Mouse (Mus musculus): ENCODE results near the gene Wdr48. TPM values are rescaled to one million over a fixed set of nuclear protein-coding genes. Genes with fewer than 3 reads are reported as not detected.

Gene Wdr48
- polyA plus RNA-seq (2015; fragmentation: Nextera tagmentation; extraction: Ambion mirVana): 59.2 and 64.6 TPM in 2 replicates

DNA sequence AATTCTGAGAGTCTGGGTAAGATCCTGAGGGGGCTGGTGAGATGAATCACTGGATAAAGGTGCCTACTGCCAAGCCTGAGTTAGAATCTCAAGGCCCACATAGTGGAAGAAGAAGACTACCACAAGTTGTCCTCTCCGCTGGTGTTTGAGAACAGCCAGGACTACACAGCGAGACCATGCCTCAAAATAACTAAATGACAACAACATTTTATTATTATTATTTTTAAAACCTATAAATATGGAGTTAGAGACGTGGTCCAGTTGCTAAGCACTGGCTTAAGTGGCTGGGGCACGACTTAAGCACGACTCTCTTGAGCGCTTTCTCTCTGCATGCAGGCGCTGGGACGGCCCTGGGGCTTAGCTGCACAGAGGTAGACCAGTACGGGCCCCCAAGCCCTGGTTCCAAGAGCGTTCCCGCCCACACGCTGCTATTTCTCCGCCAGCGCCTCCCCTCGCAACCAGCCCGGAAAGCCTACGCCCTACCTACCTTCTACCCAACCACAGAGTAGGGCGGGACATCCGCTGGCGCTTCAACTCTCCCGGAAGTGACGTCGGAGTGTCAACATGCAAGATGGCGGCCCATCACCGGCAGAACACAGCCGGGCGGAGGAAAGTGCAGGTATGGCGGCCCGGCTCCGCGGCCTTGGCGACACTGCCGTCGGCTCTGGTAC, at the start of gene Wdr48:
Wdr48 (plus strand) TSS at position 540 of the 671 bp plus-strand sequence.
- Histone ChIP-seq H3K27me3 (replicated peaks; ENCODE audit: control insufficient read depth, insufficient read depth, low read length) (peaks cover 6% of the 10 kb centered on the region), H3K36me3 (ENCODE audit: control insufficient read depth, insufficient read depth, low read length) (no peaks in the 10 kb centered on the region), H3K4me1 (ENCODE audit: control insufficient read depth, insufficient read depth, low read depth, low read length) (peaks cover 12% of the 10 kb centered on the region), H3K9ac (ENCODE audit: low read depth, low read length) (peak within 1 kb of the TSS; percentile 85), H3K4me3 (ENCODE audit: low read length) (peak within 1 kb of the TSS; percentile 87), H3K4me2 (ENCODE audit: low read length) (peak within 1 kb of the TSS; percentile 94), H3K27ac (ENCODE audit: low read depth, low read length) (peak within 1 kb of the TSS; percentile 82), H3K9me3 (ENCODE audit: control insufficient read depth, low read length) (no peaks in the 10 kb centered on the region)
- WGBS: 7% methylated on average over 25 of the region's 34 CpGs
- ATAC-seq: peak; percentile 98

DNA sequence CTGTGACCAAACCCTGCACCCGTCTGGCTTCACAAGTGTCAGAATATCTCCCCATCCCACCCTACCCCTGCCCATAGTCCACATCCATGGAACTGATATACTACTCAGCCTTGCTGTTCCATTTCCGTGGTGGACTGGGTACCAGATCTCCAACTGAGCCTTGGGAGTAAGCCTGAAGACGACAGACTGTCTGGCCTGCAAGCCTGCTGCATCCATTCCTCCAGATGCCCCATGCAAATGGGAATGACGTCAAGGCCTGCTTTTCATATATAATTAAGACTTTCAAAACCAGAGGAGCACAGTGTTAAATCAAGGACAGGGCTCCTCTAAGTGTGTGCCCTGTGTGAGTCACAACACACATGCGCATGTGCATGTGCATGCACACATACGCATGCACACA, 47.5 kb upstream of the Wdr48 start:
- 69% methylated on average over 6 of the region's 6 CpGs for WGBS
- Histone ChIP-seq H3K4me2 (ENCODE audit: low read length) (no peak overlapping the region), H3K27me3 (replicated peaks; ENCODE audit: control insufficient read depth, insufficient read depth, low read length) (no peaks in the 10 kb centered on the region), H3K4me1 (ENCODE audit: control insufficient read depth, insufficient read depth, low read depth, low read length) (peaks cover 4% of the 10 kb centered on the region; the same call in 1 of the 2 replicates), H3K36me3 (ENCODE audit: control insufficient read depth, insufficient read depth, low read length) (no peaks in the 10 kb centered on the region), H3K9me3 (ENCODE audit: control insufficient read depth, low read length) (no peaks in the 10 kb centered on the region), H3K9ac (ENCODE audit: low read depth, low read length) (no peak overlapping the region), H3K4me3 (ENCODE audit: low read length) (no peak overlapping the region), H3K27ac (ENCODE audit: low read depth, low read length) (no peak overlapping the region)
- ATAC-seq: no peak

DNA sequence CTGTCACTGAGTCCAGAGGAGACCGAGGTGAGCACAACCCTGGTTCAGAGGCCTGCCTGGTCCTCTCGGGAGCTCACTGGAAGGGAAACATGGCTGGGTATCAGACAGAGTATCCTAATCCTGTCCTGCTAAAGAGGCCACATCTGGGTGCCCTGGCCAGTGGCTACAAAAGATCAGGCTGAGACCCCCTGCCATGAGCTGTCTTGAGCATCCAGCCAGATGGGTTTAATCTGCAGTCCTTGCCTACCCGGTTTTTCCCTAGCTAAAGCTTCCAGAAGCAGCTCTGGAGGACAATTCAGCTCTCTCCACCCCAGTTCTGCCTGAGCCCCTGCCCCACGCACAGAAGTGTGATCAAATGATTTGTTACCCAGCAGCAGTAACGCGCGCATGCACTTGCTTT, 46.0 kb upstream of the Wdr48 start:
- WGBS: 33% methylated on average over 7 of the region's 7 CpGs
- Histone ChIP-seq H3K4me3 (ENCODE audit: low read length) (no peak overlapping the region), H3K36me3 (ENCODE audit: control insufficient read depth, insufficient read depth, low read length) (no peaks in the 10 kb centered on the region), H3K4me2 (ENCODE audit: low read length) (no peak overlapping the region), H3K4me1 (ENCODE audit: control insufficient read depth, insufficient read depth, low read depth, low read length) (peaks cover 6% of the 10 kb centered on the region; the same call in 1 of the 2 replicates), H3K27ac (ENCODE audit: low read depth, low read length) (no peak overlapping the region; the same call in 1 of the 2 replicates), H3K9me3 (ENCODE audit: control insufficient read depth, low read length) (no peaks in the 10 kb centered on the region), H3K27me3 (replicated peaks; ENCODE audit: control insufficient read depth, insufficient read depth, low read length) (no peaks in the 10 kb centered on the region), H3K9ac (ENCODE audit: low read depth, low read length) (no peak overlapping the region)
- ATAC-seq: no peak

DNA sequence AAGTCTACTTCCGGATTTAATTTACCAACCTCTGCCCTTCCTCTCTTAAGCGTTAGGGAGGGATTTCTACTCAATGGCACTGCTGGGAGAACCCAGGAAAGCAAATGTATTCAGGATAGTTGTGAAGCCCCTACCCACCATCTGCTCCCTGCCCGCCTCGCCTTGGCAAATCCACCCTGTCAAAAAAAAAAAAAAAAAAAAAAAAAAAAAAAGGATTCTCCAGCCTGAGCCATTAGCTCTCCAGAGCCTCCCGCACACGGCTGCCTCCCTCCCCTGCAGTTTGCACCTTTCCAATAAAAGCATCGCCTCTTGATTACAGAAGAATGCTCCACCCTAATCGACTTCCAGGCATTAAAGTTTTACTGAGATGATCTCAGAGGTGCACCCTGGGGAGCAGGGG, 45.5 kb upstream of the Wdr48 start:
- no peaks in the 10 kb centered on the region for H3K9me3 ChIP-seq (ENCODE audit: control insufficient read depth, low read length)
- H3K4me3 ChIP-seq (ENCODE audit: low read length): no peak overlapping the region
- no peaks in the 10 kb centered on the region for H3K36me3 ChIP-seq (ENCODE audit: control insufficient read depth, insufficient read depth, low read length)
- 15% methylated on average over 8 of the region's 8 CpGs for WGBS
- H3K27ac ChIP-seq (ENCODE audit: low read depth, low read length): no peak overlapping the region
- peaks cover 6% of the 10 kb centered on the region; the same call in 1 of the 2 replicates for H3K4me1 ChIP-seq (ENCODE audit: control insufficient read depth, insufficient read depth, low read depth, low read length)
- ATAC-seq: no peak
- H3K9ac ChIP-seq (ENCODE audit: low read depth, low read length): no peak overlapping the region
- H3K4me2 ChIP-seq (ENCODE audit: low read length): no peak overlapping the region
- no peaks in the 10 kb centered on the region for H3K27me3 ChIP-seq (replicated peaks; ENCODE audit: control insufficient read depth, insufficient read depth, low read length)

DNA sequence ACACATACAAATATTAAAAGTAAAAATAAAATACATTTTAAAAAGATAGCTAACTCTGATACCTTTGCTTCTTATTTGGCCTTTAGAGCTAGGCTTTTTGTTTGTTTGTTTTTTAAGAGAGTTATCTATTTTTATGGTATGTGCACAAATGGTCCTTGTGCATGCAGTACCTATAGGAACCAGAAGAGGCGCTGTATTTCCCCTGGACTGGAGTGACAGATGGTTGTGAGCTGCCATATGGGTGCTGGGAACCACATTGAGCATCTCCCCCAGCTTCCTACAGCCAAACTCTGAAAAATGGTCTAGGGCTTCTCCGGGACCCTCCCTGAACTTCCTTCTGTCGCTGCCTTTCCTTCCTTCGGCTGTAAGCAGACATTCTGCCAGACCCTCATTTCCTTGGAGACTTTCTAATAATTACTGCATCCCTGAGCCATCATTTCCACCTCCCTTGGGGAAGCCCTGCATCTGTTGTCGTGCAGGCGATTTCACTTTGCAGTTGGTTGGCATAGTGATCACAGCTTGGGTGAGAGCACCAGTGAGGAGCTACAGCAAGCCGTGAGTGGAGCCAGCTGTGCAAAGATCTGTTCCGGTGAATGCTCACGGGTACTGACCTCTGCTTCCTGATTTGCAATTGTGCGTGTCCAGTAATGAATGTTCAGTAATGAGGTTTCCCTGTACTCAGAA, 42.2 kb upstream of the Wdr48 start:
- peak; percentile 75 for ATAC-seq
- 31% methylated on average over 10 of the region's 10 CpGs for WGBS
- H3K27me3 ChIP-seq (replicated peaks; ENCODE audit: control insufficient read depth, insufficient read depth, low read length): no peaks in the 10 kb centered on the region
- H3K9ac ChIP-seq (ENCODE audit: low read depth, low read length): no peak overlapping the region
- H3K36me3 ChIP-seq (ENCODE audit: control insufficient read depth, insufficient read depth, low read length): no peaks in the 10 kb centered on the region
- no peak overlapping the region for H3K4me3 ChIP-seq (ENCODE audit: low read length)
- no peak overlapping the region for H3K4me2 ChIP-seq (ENCODE audit: low read length)
- H3K4me1 ChIP-seq (ENCODE audit: control insufficient read depth, insufficient read depth, low read depth, low read length): peaks cover 6% of the 10 kb centered on the region; the same call in 1 of the 2 replicates
- peak overlapping the region; percentile 34; the same call in 1 of the 2 replicates for H3K27ac ChIP-seq (ENCODE audit: low read depth, low read length)
- H3K9me3 ChIP-seq (ENCODE audit: control insufficient read depth, low read length): no peaks in the 10 kb centered on the region

DNA sequence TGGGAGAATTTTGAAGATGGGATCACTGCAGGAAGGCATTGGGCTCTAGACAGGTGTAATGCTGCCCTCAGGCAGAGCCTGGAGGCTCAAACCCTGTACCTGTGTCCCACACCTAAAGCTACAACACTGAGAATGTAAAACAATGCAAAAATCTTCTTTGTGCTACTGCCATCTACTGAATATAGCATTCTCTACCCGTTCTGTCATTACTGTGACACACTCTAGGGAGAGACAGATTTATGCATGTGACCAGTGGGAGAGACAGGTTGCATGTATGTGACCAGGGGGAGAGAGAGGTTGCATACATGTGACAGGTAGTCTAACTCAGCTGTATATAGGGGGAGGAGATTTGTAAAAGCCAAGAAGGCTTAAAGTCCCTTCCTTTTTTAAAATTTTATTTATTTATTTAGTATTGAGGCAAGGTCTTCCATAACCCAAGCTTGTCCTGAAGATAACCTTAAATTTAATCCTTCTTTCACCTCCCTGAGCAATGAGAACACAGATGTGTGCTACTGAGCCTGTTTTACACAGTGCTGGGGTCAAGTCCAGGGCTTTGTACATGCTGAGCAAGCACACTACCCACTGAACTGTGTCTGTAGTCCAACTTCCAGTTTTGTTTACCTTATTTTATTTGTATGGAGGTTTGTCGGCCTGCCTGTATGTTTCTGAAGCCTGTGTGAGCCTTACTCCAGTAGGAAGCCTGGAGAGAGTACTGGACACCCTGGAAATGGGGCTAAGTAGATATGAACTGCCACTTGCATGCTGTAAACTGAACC, 41.4 kb upstream of the Wdr48 start:
- Histone ChIP-seq H3K36me3 (ENCODE audit: control insufficient read depth, insufficient read depth, low read length) (no peaks in the 10 kb centered on the region), H3K4me3 (ENCODE audit: low read length) (no peak overlapping the region), H3K9ac (ENCODE audit: low read depth, low read length) (no peak overlapping the region), H3K27ac (ENCODE audit: low read depth, low read length) (peak overlapping the region; percentile 34; the same call in 1 of the 2 replicates), H3K9me3 (ENCODE audit: control insufficient read depth, low read length) (no peaks in the 10 kb centered on the region), H3K4me2 (ENCODE audit: low read length) (no peak overlapping the region), H3K4me1 (ENCODE audit: control insufficient read depth, insufficient read depth, low read depth, low read length) (peaks cover 6% of the 10 kb centered on the region; the same call in 1 of the 2 replicates), H3K27me3 (replicated peaks; ENCODE audit: control insufficient read depth, insufficient read depth, low read length) (no peaks in the 10 kb centered on the region)
- ATAC-seq: peak; percentile 63
- 66% methylated on average over 2 of the region's 2 CpGs for WGBS

DNA sequence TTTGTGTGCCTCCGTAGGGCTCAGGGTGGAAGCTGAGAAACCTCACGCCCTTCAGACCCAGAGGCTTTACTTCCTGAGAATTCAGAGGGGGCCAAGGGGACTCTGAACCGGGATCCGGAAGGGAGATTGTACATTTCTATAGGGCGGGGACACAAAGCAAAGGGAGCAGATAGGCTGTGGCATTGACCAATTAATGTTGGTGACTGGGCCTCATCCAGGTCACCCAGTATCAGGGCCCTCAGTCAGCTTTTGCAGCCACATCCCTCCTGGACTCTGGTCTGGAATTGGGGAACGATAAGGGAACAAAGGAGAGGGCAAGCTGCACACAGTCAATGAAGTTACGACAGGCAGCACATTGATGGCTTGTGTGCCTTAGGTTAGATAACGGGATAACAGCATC, 40.5 kb upstream of the Wdr48 start:
- Histone ChIP-seq H3K9me3 (ENCODE audit: control insufficient read depth, low read length) (no peaks in the 10 kb centered on the region), H3K9ac (ENCODE audit: low read depth, low read length) (no peak overlapping the region), H3K27me3 (replicated peaks; ENCODE audit: control insufficient read depth, insufficient read depth, low read length) (no peaks in the 10 kb centered on the region), H3K4me3 (ENCODE audit: low read length) (no peak overlapping the region), H3K4me2 (ENCODE audit: low read length) (no peak overlapping the region), H3K36me3 (ENCODE audit: control insufficient read depth, insufficient read depth, low read length) (no peaks in the 10 kb centered on the region), H3K27ac (ENCODE audit: low read depth, low read length) (no peak overlapping the region), H3K4me1 (ENCODE audit: control insufficient read depth, insufficient read depth, low read depth, low read length) (peaks cover 6% of the 10 kb centered on the region; the same call in 1 of the 2 replicates)
- WGBS: 74% methylated on average over 8 of the region's 8 CpGs
- no peak for ATAC-seq

DNA sequence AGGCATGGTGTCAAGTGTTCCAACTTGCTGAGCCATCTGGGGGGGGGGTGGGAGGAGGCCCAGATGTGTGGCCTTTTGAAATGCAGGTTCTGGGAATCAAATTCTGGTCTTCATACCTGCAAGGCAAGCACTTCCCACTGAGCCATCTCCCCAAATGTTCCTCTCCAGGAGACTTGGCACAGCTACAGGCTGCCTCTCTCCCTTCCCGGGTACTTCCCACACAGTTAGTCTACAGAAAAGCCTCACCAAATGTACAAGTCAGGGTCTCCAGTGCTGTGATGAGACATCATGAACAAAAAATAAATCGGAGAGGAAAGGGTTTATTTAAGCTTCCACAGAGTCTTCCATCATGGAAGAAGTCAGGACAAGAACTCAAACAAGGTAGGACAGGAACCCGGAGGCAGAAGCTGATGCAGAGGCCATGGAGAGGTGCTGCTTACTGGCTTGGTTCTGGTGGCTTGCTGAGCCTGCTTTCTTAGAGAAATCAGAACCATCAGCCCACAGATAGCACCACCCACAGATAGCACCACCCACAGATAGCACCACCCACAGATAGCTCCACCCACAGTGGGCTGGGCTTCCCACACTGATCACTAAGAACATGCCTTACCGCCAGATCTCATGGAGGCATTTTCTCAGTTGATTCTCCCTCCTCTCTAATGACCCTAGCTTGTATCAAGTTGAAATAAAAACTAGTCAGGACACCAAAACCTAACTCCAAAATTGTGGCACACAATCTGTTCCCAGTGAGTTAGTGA, 7.4 kb upstream of the Wdr48 start:
- Histone ChIP-seq H3K9me3 (ENCODE audit: control insufficient read depth, low read length) (no peaks in the 10 kb centered on the region), H3K4me2 (ENCODE audit: low read length) (no peak overlapping the region), H3K4me3 (ENCODE audit: low read length) (no peak overlapping the region), H3K4me1 (ENCODE audit: control insufficient read depth, insufficient read depth, low read depth, low read length) (peaks cover 3% of the 10 kb centered on the region; the same call in 1 of the 2 replicates), H3K27ac (ENCODE audit: low read depth, low read length) (no peak overlapping the region), H3K9ac (ENCODE audit: low read depth, low read length) (no peak overlapping the region), H3K27me3 (replicated peaks; ENCODE audit: control insufficient read depth, insufficient read depth, low read length) (no peaks in the 10 kb centered on the region; the same call in none of the 2 replicates), H3K36me3 (ENCODE audit: control insufficient read depth, insufficient read depth, low read length) (no peaks in the 10 kb centered on the region)
- ATAC-seq: no peak
- 76% methylated on average over 4 of the region's 4 CpGs for WGBS
